11 mouse cellular contexts compared by ENCODE assay signal in the genomic region with DNA sequence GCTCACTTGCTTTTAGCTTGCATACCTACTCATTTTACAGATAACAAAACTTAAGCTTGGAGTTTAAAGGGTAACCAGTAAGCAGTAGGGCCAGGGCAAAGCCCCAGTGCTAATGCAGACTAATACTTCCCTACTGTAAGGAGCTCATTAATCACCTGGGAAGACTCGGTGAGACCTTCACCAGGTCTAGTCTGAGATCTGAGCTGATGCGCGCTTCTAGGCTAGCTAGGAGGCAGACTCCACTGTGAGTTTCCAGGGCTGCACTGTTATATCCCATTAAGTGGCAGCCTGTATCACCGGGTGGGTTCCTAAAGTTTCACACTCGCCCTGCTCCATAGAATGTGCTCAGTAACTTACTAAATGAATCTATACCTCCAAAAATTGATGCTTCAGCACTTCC. TPM values are rescaled to one million over a fixed set of nuclear protein-coding genes. Genes with fewer than 3 reads are reported as not detected.
DNase-seq lines count a peak whose midpoint lies in the region; ATAC-seq and TF ChIP-seq lines count a peak whose summit lies in the region.
"Had no signal": no experiment of that assay in that cellular context is flagged by ENCODE, and none has a peak within 500 bp of the region (broad histone marks: within the 10 kb centered on the region; RNA-seq: fewer than 3 reads in every experiment).

No protein-coding gene starts in this region.

- 0 out of 2 replicates have a peak, but pooled peaks cover 3% of the 10 kb centered on the region for H3K4me1 ChIP-seq in lung, embryonic 14.5 days (ENCODE audit: insufficient read depth)
- peaks cover 2% of the 10 kb centered on the region; the same call in 1 of the 2 replicates for H3K4me1 ChIP-seq in forebrain, embryonic 11.5 days (replicated peaks; ENCODE audit: control insufficient read depth, insufficient read depth, low read length)
- H3K4me1 ChIP-seq in limb, embryonic 14.5 days (ENCODE audit: control insufficient read depth, insufficient read depth, low read length): no peaks in the 10 kb centered on the region; the same call in 1 of the 2 replicates
- H3K4me1 ChIP-seq in stomach, embryonic 14.5 days (ENCODE audit: control insufficient read depth, insufficient read depth, low read length): peaks cover 18% of the 10 kb centered on the region

- peak overlapping the region; percentile 70 for H3K4me3 ChIP-seq in lung, embryonic 14.5 days (ENCODE audit: low read depth, low read length)
- H3K4me3 ChIP-seq in forebrain, embryonic 11.5 days (ENCODE audit: low read depth, low read length): peak overlapping the region; percentile 61; the same call in 1 of the 2 replicates
- peak overlapping the region; percentile 58 for H3K4me3 ChIP-seq in limb, embryonic 14.5 days (replicated peaks; ENCODE audit: low read length)
- H3K4me3 ChIP-seq in stomach, embryonic 14.5 days (ENCODE audit: low read depth, low read length): peak overlapping the region; percentile 75; the same call in 1 of the 2 replicates

- peak overlapping the region; percentile 88 for H3K4me2 ChIP-seq in lung, embryonic 14.5 days
- no peak overlapping the region for H3K4me2 ChIP-seq in forebrain, embryonic 11.5 days (ENCODE audit: low read depth, low read length, severe bottlenecking)
- H3K4me2 ChIP-seq in limb, embryonic 14.5 days (replicated peaks; ENCODE audit: low read depth, low read length, severe bottlenecking): peak overlapping the region; percentile 93; the same call in 1 of the 2 replicates
- H3K4me2 ChIP-seq in stomach, embryonic 14.5 days (replicated peaks; ENCODE audit: low read depth, low read length): peak overlapping the region; percentile 80

- no peak for DNase-seq in lung, embryonic 14.5 days
- DNase-seq in lung, postnatal 25 days (ENCODE audit: low spot score): no peak
- no peak for DNase-seq in forebrain, embryonic 11.5 days (ENCODE audit: low spot score)
- no peak for DNase-seq in limb, embryonic 14.5 days (ENCODE audit: low spot score)
- DNase-seq in adrenal gland, adult 8-10 months: no peak
- no peak for DNase-seq in spleen, adult 18-20 months
- no peak for DNase-seq in gastrocnemius, postnatal 4 days (ENCODE audit: low spot score in 2 of 2)

- TF ChIP-seq CTCF in lung, embryonic 14.5 days (IDR thresholded peaks at IDR 0.05; ENCODE audit: low read depth): no peak

- H3K36me3 ChIP-seq in lung, embryonic 14.5 days (ENCODE audit: insufficient read depth): no peaks in the 10 kb centered on the region
- H3K36me3 ChIP-seq in forebrain, embryonic 11.5 days (ENCODE audit: control insufficient read depth, insufficient read depth, low read length): no peaks in the 10 kb centered on the region
- no peaks in the 10 kb centered on the region for H3K36me3 ChIP-seq in limb, embryonic 14.5 days (ENCODE audit: control insufficient read depth, insufficient read depth, low read length)
- no peaks in the 10 kb centered on the region for H3K36me3 ChIP-seq in stomach, embryonic 14.5 days (ENCODE audit: control insufficient read depth, insufficient read depth, low read length)

- no peak overlapping the region for H3K27ac ChIP-seq in lung, embryonic 14.5 days (ENCODE audit: low read depth)
- no peak overlapping the region for H3K27ac ChIP-seq in forebrain, embryonic 11.5 days (ENCODE audit: low read depth, low read length)
- no peak overlapping the region for H3K27ac ChIP-seq in limb, embryonic 14.5 days (replicated peaks; ENCODE audit: low read depth, low read length)
- no peak overlapping the region for H3K27ac ChIP-seq in stomach, embryonic 14.5 days (ENCODE audit: low read length)

- TF ChIP-seq POLR2A in limb, embryonic 14.5 days (IDR thresholded peaks at IDR 0.05; ENCODE audit: borderline replicate concordance, extremely low read depth, insufficient read depth, insufficient read length): no peak

- WGBS in lung, embryonic 14.5 days: 17% methylated on average over 5 of the region's 5 CpGs
- 11% methylated on average over 5 of the region's 5 CpGs for WGBS in forebrain, embryonic 11.5 days
- WGBS in limb, embryonic 14.5 days: 12% methylated on average over 5 of the region's 5 CpGs
- WGBS in stomach, embryonic 14.5 days: 7% methylated on average over 5 of the region's 5 CpGs

- no peak overlapping the region for H3K9ac ChIP-seq in lung, embryonic 14.5 days
- no peak overlapping the region for H3K9ac ChIP-seq in forebrain, embryonic 11.5 days (ENCODE audit: low read length)
- no peak overlapping the region for H3K9ac ChIP-seq in limb, embryonic 14.5 days (ENCODE audit: low read depth, low read length, severe bottlenecking)
- no peak overlapping the region for H3K9ac ChIP-seq in stomach, embryonic 14.5 days (replicated peaks; ENCODE audit: low read depth, low read length)

- H3K9me3 ChIP-seq in lung, embryonic 14.5 days (ENCODE audit: low read depth, low read length): no peaks in the 10 kb centered on the region
- no peaks in the 10 kb centered on the region for H3K9me3 ChIP-seq in forebrain, embryonic 11.5 days (ENCODE audit: control insufficient read depth, low read length)
- no peaks in the 10 kb centered on the region for H3K9me3 ChIP-seq in limb, embryonic 14.5 days (ENCODE audit: control insufficient read depth, low read length)
- no peaks in the 10 kb centered on the region for H3K9me3 ChIP-seq in stomach, embryonic 14.5 days (ENCODE audit: control insufficient read depth, low read depth, low read length)

- ATAC-seq in lung, embryonic 14.5 days (ENCODE audit: insufficient read depth): no peak
- no peak for ATAC-seq in forebrain, embryonic 11.5 days (replicated peaks; ENCODE audit: low FRiP score)
- ATAC-seq in limb, embryonic 14.5 days (ENCODE audit: low FRiP score, low read depth): no peak
- no peak for ATAC-seq in stomach, embryonic 14.5 days (ENCODE audit: insufficient number of reproducible peaks, insufficient read depth, low FRiP score, low read depth)

- peaks cover 12% of the 10 kb centered on the region for H3K27me3 ChIP-seq in lung, embryonic 14.5 days (ENCODE audit: insufficient read depth, low read length)
- peaks cover 16% of the 10 kb centered on the region for H3K27me3 ChIP-seq in forebrain, embryonic 11.5 days (ENCODE audit: control insufficient read depth, insufficient read depth, low read length)
- H3K27me3 ChIP-seq in limb, embryonic 14.5 days (ENCODE audit: control insufficient read depth, insufficient read depth, low read length): peaks cover 52% of the 10 kb centered on the region
- H3K27me3 ChIP-seq in stomach, embryonic 14.5 days (ENCODE audit: control insufficient read depth, insufficient read depth, low read length): no peaks in the 10 kb centered on the region

RNA-seq across cellular contexts. Expression of gene Stx3, which starts 1.6 kb away (rescaled TPM):
- polyA plus RNA-seq in lung, embryonic 14.5 days (2014; fragmentation: Nextera tagmentation; extraction: Ambion mirVana): 17.2 and 19.1 TPM in 2 replicates
- polyA plus RNA-seq in forebrain, embryonic 11.5 days (2014; fragmentation: Nextera tagmentation; extraction: Ambion mirVana): 11.0 and 11.4 TPM in 2 replicates
- 3.9 and 5.2 TPM in 2 replicates for polyA plus RNA-seq in limb, embryonic 14.5 days (2012; rRNA removed)
- 6.7 and 7.9 TPM in 2 replicates for polyA plus RNA-seq in limb, embryonic 14.5 days (2014; fragmentation: Nextera tagmentation; extraction: Ambion mirVana)
- 22.8 and 23.2 TPM in 2 replicates for polyA plus RNA-seq in stomach, embryonic 14.5 days (2014; fragmentation: Nextera tagmentation; extraction: Ambion mirVana)
- total RNA-seq in adrenal gland, adult 8-10 months (2022): 10 to 100 TPM; 10.4 to 18.8 (median 14.2) TPM
- total RNA-seq in gastrocnemius, postnatal 4 days (2021): 1 to 10 TPM; 1.2 to 2.1 TPM

RNA-seq across cellular contexts. Expression of gene Olfr1417, which starts 21.4 kb away (rescaled TPM):
- polyA plus RNA-seq in lung, embryonic 14.5 days (2014; fragmentation: Nextera tagmentation; extraction: Ambion mirVana): not detected in 2 replicates
- not detected in 2 replicates for polyA plus RNA-seq in forebrain, embryonic 11.5 days (2014; fragmentation: Nextera tagmentation; extraction: Ambion mirVana)
- polyA plus RNA-seq in limb, embryonic 14.5 days (2012; rRNA removed): not detected in 2 replicates
- polyA plus RNA-seq in limb, embryonic 14.5 days (2014; fragmentation: Nextera tagmentation; extraction: Ambion mirVana): not detected in 2 replicates
- 0.27 TPM in 1 of 2 replicates, not detected in the other for polyA plus RNA-seq in stomach, embryonic 14.5 days (2014; fragmentation: Nextera tagmentation; extraction: Ambion mirVana)
- not detected for total RNA-seq in adrenal gland, adult 8-10 months (2022)
- not detected for total RNA-seq in gastrocnemius, postnatal 4 days (2021)
- total RNA-seq: layer of hippocampus, postnatal 36 days had no signal

RNA-seq across cellular contexts. Expression of gene Olfr1418, which starts 43.3 kb away (rescaled TPM):
- polyA plus RNA-seq in lung, embryonic 14.5 days (2014; fragmentation: Nextera tagmentation; extraction: Ambion mirVana): not detected in 2 replicates
- not detected in 2 replicates for polyA plus RNA-seq in forebrain, embryonic 11.5 days (2014; fragmentation: Nextera tagmentation; extraction: Ambion mirVana)
- not detected in 2 replicates for polyA plus RNA-seq in limb, embryonic 14.5 days (2012; rRNA removed)
- polyA plus RNA-seq in limb, embryonic 14.5 days (2014; fragmentation: Nextera tagmentation; extraction: Ambion mirVana): not detected in 2 replicates
- not detected in 2 replicates for polyA plus RNA-seq in stomach, embryonic 14.5 days (2014; fragmentation: Nextera tagmentation; extraction: Ambion mirVana)
- not detected for total RNA-seq in adrenal gland, adult 8-10 months (2022)
- total RNA-seq in gastrocnemius, postnatal 4 days (2021): not detected
- total RNA-seq: layer of hippocampus, postnatal 36 days had no signal
- polyA plus RNA-seq: brain, embryonic 14.5 days; urinary bladder, adult 2 months had no signal

RNA-seq across cellular contexts. Expression of gene Mrpl16, which starts 47.4 kb away (rescaled TPM):
- 51.0 and 56.9 TPM in 2 replicates for polyA plus RNA-seq in lung, embryonic 14.5 days (2014; fragmentation: Nextera tagmentation; extraction: Ambion mirVana)
- 54.3 and 54.9 TPM in 2 replicates for polyA plus RNA-seq in forebrain, embryonic 11.5 days (2014; fragmentation: Nextera tagmentation; extraction: Ambion mirVana)
- polyA plus RNA-seq in limb, embryonic 14.5 days (2012; rRNA removed): 19.0 and 30.3 TPM in 2 replicates
- polyA plus RNA-seq in limb, embryonic 14.5 days (2014; fragmentation: Nextera tagmentation; extraction: Ambion mirVana): 49.4 and 50.7 TPM in 2 replicates
- 51.1 and 59.7 TPM in 2 replicates for polyA plus RNA-seq in stomach, embryonic 14.5 days (2014; fragmentation: Nextera tagmentation; extraction: Ambion mirVana)
- 10 to 100 TPM; 68.1 to 71.4 (median 68.8) TPM for total RNA-seq in adrenal gland, adult 8-10 months (2022)
- 10 to 100 TPM; 40.0 to 40.7 TPM for total RNA-seq in gastrocnemius, postnatal 4 days (2021)

RNA-seq across cellular contexts. Expression of gene Olfr1419, which starts 57.3 kb away (rescaled TPM):
- not detected in 2 replicates for polyA plus RNA-seq in lung, embryonic 14.5 days (2014; fragmentation: Nextera tagmentation; extraction: Ambion mirVana)
- polyA plus RNA-seq in forebrain, embryonic 11.5 days (2014; fragmentation: Nextera tagmentation; extraction: Ambion mirVana): not detected in 2 replicates
- polyA plus RNA-seq in limb, embryonic 14.5 days (2012; rRNA removed): 0.06 TPM in 1 of 2 replicates, not detected in the other
- polyA plus RNA-seq in limb, embryonic 14.5 days (2014; fragmentation: Nextera tagmentation; extraction: Ambion mirVana): not detected in 2 replicates
- polyA plus RNA-seq in stomach, embryonic 14.5 days (2014; fragmentation: Nextera tagmentation; extraction: Ambion mirVana): not detected in 2 replicates
- total RNA-seq in adrenal gland, adult 8-10 months (2022): not detected
- not detected for total RNA-seq in gastrocnemius, postnatal 4 days (2021)
- total RNA-seq: layer of hippocampus, postnatal 36 days had no signal
